Mouse (Mus musculus): ENCODE data around the gene Tmem218.

Gene Tmem218

GRCm38 (mm10) chr9:37232201-37233195 lies 24.5 kb downstream of the Tmem218 start:
- peak; percentile 17 for DNase-seq (ENCODE audit: low spot score)

DNA sequence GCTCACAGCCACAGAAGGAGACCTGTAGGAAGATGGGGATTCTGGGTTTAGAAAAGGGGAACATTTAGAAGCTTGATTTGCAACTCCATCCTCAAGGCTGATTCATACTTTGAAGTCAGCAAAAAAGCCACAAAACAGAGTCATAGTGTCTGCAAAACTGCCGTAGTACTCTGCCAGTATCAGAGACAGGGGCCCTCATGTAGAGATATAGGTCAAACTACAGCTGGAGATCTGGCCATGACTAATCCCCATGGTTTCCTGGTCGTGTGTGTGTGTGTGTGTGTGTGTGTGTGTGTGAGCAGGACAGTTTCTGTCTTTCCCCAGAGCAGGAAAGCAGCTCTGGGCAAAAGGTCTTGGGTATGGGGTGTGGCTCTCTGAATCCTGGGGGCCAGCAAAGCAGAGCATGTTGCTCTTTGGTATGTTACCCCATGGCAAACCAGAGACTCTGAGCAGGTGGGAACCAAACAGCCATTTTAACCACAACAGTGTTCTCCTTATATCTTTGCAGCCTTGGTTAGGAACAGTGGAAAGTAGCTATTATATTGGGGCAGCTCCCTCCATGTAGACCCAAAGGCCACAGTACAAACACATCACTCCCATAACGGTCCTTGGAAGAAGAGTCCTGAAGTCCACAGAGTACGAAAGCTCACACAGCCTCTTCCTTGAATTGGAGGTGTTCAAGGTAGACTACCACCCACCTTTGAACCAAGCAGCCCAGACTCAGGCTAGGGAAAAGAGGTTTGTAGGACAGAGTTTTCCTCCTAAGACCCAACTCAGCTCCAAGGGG lies 28.1 kb downstream of the Tmem218 start:
- no peak for DNase-seq (ENCODE audit: low spot score)

GRCm38 (mm10) chr9:37242764-37243163 lies 34.7 kb downstream of the Tmem218 start:
- no peak for DNase-seq (ENCODE audit: low spot score)

- DNase-seq (ENCODE audit: low spot score), result no peak
These were observed 36.6 kb downstream of the Tmem218 start for GRCm38 (mm10) chr9:37244600-37244999.

- no peak for DNase-seq (ENCODE audit: low spot score)
These were observed 37.4 kb downstream of the Tmem218 start for GRCm38 (mm10) chr9:37245404-37245803.

GRCm38 (mm10) chr9:37245810-37246209 lies 37.8 kb downstream of the Tmem218 start:
- DNase-seq (ENCODE audit: low spot score), result no peak

DNA sequence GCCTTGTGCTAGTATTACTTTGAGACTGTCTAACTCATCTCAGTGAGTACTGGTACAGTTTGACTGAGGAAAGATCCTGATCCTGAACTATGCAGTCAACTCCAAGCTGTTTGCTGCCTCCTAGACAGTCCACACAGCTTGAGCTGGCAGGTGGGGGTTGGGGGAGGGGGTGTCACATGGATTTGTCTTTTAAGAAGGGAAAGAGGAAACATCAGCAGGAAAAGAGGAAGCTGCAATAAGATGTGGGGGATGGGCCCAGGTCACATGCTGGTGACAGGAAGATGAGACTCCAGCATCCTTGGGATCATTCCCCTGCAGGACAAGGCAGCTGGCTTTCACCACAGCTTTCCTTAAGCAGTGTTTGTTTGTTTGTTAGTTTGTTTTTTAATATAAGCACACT lies 39.4 kb downstream of the Tmem218 start:
- DNase-seq (ENCODE audit: low spot score), result peak; percentile 10

GRCm38 (mm10) chr9:37248381-37248906 lies 40.4 kb downstream of the Tmem218 start:
- DNase-seq (ENCODE audit: low spot score), result no peak

- DNase-seq (ENCODE audit: low spot score), result no peak
These were observed 42.0 kb downstream of the Tmem218 start for GRCm38 (mm10) chr9:37249976-37250375.

- no peak for DNase-seq (ENCODE audit: low spot score)
These were observed 42.6 kb downstream of the Tmem218 start for GRCm38 (mm10) chr9:37250631-37251030.

- DNase-seq (ENCODE audit: low spot score), result peak; percentile 44
These were observed 46.6 kb downstream of the Tmem218 start for GRCm38 (mm10) chr9:37254531-37255110.

GRCm38 (mm10) chr9:37255149-37255888 lies 47.3 kb downstream of the Tmem218 start, which contains the start of gene Slc37a2:
Gene Slc37a2 (minus strand): TSS chr9:37255738.
- peak; percentile 83 for DNase-seq (ENCODE audit: low spot score)

DNA sequence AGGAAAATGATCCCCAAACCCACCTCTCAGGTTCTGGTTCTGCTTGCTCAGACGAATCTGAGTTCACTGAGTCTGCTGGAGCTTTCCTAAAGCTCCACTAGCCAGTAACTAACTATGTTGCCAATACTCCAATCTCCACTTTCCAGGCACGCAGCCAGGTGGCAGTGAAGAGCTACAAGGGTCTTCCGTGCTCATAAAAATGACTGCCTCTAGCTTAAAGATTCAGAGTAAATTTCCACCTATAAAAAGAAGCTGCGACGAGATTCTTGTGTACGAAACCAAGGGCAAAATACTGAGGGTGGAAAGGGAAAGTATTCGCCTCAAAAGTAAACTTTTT lies 47.8 kb downstream of the Tmem218 start:
- peak; percentile 77 for DNase-seq (ENCODE audit: low spot score)

DNA sequence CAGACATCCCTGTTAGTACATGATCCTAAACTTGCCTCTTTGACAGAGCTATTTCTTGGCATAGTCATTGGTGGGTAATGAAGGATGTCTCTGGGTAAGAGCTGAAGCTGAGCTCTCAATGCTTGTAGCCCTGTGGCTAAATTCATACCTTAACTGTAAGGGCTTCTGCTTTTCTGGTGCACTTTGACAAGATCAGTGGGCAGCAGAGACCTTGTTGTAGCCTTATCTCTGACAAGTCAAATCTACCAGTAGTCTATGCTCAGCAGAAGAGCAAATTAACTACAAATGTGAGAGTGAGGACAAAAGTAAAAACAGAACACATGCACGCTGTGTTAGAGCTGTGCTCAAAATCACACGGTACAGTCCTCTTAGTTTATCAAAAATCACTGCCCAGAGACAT lies 58.6 kb downstream of the Tmem218 start:
- DNase-seq (ENCODE audit: low spot score), result no peak

All from embryo, embryonic 10 days (tissue).